Mouse (Mus musculus) left cerebral cortex, postnatal 25 days (tissue): Measurements from ENCODE around the gene Rab3c. TPM values are rescaled to one million over a fixed set of nuclear protein-coding genes. Genes with fewer than 3 reads are reported as not detected.
A peak's percentile ranks its signal among the peaks of the same experiment; 100 is the strongest.

Source experiments
- DNase-seq, 2 experiments: peaks; one replicate each; pipeline ENCODE4 v3.0.0; 2022; ENCODE audit warnings: low spot score in 2 of 2, mixed read lengths in 1 of 2
- intact Hi-C: fragments of 180-260 bp; cut with DNase I; formaldehyde crosslinking; loops from one replicate; pipeline ENCODE4 v1.15.1; 2025
- total RNA-seq, 2 experiments: library from RNA; stranded (reverse); gene quantifications; 2 replicates each; pipeline ENCODE4 v1.2.3; 2021

Rab3c gene
- total RNA-seq, 2 experiments from 2014 or later, result 190 to 198 TPM

DNA sequence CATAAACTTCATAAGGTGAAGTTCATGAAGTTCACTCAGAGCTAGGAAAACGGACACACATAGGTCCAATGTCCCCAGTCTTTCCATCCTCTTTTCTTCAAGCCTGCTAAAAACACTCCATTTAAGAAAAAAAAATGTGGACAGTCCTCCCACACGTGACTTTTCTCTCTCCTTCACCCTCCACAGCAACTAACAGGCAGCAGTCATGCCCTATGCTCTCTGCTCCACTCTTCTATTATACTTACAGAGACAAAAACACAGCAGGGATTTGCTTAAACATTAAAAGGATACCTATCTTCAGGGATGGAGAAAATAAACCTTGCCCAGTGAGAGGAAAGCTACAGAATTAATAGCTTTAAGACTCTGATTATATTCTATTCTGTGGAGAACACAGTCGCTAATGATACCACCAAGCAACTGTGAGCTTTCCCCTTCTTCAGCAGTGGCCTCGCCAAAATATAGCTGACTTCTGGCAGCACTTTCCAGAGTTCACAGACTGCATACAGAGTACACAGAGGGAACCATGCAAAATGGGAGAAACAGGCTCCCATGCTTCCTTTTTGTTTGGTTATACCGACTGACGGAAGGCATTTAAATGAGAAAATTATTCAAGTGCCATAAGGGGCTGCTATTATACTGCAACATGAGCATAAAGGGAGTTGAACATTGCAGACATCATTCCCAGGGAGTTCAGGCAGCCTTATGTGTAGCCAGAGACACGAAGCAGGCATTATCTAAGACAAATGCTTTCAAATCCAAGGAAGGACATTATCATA, 165.7 kb downstream of the Rab3c start:
- intact Hi-C loops, result no loop called here
- no peak for DNase-seq

DNA sequence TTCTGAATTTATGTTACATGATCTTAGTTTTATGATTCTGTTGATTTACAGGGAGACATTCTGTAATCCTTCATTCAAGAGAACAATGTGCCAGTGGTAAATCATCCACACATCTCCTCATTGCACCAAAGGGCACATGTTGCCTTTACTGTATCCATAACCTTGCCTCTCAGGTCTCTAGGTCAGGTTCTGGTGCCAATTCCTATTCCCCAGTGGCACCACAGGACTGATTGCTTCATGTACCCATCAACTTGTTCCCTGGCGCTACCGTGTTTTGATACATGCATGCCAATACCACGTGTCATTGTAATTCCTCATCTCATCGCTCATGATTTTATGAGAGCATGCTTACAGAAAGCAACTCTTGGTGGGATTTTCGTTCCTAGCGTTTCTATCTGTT, 167.1 kb downstream of the Rab3c start:
- DNase-seq, result no peak
- intact Hi-C loops, result no loop called here

DNA sequence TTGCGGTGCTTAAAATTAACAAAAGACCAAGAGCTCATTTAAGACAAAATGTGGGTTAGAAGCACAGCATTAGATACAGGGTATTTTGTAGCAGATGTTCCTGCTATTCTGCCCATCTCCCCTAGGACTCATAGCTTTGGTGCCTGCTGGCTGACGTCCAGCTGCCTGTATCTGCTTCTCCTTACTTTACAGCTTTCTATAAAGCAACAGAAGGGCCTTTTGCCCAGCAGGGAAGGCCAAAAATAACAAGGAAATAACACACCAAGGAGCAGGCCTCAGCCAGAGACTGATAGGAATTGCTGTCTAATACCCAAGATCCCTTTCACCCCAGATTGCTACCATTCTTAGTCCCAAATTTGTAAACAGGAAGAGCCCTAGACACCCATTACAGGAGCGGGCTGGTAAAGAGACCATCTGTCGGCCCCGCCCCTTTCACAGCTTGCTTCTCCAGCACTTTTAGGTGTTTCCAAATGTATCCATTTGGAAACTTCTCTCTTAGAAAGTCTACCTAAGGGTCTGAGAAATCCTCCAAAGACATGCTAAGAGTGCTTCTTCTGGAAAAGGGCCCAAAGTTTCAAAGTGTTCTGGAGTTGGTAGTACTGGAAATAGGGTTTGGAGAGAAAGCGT, 183.3 kb downstream of the Rab3c start:
- peak; percentile 45 to 58 for DNase-seq
- intact Hi-C loops, result no loop called here

DNA sequence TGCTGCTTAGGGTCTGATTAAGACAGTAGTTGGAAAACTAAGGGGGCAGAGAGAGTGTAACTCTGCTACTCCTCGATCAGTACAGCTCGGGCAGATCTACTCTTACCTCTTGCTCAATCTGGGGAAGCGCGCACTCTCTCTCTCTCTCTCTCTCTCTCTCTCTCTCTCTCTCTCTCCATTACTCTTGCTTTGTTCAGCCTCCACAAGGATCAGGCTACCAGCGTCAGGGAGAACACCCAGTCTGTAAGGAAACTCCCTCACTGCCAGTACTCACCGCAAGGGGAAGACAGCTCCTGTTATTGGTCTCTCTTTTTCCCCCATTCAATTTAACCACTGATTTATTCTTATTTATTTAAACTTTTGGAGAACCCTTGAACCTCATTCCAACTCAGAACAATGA, 185.8 kb downstream of the Rab3c start:
- DNase-seq, result no peak
- intact Hi-C loops, result no loop called here

DNA sequence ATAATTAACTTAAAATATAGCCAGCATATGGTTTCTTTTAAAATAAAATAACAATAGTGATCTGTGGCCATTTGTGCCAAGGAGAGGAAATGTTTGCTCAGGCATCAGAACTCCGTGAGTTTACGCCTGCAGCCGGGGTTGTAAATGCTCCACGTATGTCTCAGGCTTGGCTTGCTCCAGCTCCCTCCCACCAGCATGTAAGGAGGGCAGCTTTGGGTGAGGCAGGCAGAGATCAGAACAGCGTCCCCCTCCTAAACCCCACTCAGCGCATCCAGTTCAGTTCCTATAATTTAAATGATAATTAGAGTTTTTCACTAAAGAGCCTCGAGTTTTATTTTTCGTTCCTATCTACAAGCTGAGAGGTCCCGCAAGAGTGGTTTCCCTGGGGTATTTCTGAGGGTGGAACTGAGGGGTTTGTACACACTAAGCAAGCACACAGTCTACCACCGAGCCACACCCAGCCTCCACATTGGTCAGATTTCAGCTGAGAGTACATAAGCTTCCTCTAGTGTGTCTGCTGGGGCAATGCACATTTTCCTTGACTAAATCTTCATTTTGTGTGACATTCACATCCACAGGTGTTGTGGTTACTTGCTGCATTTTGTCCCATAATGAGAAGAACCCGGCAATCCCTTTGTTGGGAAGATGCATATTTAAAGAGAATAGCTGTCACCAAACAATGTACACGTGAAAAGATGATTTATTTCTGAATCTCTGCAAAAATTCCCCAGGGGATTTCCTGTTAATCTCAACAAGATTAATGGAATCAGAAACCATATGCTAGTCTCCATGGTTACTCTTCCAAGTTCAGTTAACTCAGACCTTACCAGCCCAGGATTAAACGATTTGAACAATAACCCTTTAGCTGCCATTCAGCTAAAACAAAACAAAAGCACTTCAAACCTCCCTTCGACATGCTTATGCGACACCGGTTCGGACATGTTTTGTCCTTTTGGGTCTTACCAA, 186.8 kb downstream of the Rab3c start:
- no peak for DNase-seq
- intact Hi-C loops, result no loop called here

DNA sequence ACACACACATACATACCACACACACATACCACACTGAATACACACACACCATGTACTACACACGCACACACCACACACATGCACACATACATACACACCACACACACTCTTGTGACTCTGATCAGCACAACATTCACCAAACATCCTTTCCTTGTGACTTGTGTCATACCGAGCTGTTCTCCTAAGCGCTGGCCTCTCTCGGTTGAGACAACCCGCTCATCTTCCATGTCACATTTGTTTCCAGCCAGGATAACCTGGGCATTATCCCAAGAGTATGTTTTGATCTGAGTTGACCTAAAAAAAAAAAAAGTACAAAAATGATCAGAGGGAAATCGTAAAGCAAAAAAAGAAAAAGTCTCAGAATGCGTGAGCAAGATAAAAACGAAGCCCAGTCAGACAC, 196.8 kb downstream of the Rab3c start:
- no peak for DNase-seq

DNA sequence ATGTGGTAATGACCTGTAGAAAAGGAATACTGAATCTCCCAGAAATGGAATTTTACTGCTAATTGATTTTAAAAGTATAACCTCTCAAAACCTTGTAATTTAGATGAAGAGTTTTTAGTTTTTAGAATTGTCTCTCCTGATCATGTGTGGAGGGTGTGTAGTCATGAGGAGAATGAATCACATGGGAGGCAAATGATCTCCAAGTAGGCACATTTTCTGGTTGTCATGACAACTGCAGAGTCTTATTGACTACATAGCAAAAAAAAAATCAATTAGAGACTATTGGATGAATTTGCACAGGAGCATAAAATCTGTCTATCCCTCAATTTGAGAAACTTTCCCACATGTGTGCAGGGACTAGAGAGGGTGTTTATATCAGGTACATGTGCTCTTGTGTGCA, 199.6 kb downstream of the Rab3c start:
- no peak for DNase-seq
- intact Hi-C loops, result no loop called here

More for the DNA sequence above, 196.8 kb downstream of the Rab3c start:
- intact Hi-C loops, result no loop called here

DNA sequence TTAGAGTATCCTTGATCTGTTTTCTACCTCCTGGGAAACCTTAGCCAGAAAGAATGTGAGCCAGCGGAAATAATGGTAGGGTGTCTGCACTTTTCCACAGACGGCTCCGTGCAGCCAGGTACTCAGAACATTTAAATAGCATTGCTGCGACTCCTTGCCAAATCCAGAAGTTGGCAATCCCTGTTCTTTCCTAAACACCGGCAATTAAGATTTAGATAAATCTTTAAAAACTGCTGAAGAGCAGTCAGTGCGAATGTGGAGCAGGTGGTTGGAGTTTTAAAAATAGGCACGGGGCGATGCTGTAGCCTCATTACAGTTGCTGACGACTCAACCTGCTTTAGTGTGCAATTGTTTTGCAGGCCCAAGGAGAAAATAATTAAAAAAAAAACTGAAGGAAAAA, 205.2 kb downstream of the Rab3c start:
- intact Hi-C loops, result no loop called here
- peak; percentile 27 to 31 for DNase-seq

DNA sequence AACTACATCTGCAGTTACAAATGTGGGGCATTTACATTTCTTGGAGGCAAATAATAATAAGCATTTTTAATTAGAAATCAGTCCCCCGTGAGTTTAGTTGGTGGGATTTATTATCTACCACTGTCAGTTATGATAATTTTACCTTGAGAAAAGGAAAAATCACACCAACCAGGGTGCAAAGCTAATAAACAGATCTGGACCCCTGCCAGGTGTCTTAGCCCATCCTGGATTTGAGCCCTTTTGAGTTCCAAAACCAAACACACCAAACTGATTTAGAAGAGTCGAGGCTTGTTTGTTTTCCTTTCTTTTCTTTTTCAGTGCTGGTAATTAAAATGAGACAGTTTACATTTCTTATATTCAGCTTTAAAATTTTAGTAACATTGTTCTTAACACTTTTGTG, 206.6 kb downstream of the Rab3c start:
- no peak for DNase-seq
- intact Hi-C loops, result no loop called here

DNA sequence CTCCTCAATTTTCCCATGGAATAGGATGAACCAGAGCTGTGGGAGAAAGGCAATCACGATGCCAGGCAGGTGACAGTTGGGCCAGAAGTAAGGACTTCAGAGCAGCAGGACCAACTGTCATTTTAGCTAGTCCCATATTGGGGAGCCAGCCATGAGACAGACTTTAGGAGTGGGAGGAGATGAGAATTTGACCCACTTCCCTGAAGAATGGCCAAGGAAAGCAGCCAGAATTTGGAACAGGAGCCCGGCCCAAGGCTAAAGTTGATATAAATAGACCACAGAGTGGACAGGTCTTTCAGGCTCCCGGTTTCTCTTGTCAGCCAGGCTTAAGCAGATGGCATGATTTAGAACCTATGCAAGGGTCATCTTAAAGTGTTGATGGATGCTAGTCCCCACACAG, 213.6 kb downstream of the Rab3c start:
- peak in 1 of 2 experiments; percentile 52 for DNase-seq
- intact Hi-C loops, result no loop called here

DNA sequence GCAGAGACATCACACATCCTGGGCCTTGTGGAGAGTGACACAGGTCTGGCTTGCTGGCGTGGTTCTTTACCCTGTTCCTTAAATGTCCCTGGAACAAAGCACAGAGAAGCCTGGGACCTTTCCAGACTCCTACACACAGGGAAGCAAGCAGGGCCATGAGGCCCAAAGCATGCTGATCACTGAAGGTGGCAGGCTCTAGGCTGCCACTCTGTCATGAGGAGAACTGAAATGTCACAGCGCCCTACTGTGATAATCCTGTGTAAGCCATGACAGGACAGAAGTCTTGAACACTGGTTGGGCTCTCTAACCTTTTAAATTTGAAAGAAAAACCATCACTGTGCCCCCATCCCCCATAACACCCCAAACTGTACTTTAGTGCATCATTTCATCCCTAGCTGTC, 214.1 kb downstream of the Rab3c start:
- no peak for DNase-seq
- intact Hi-C loops, result no loop called here

DNA sequence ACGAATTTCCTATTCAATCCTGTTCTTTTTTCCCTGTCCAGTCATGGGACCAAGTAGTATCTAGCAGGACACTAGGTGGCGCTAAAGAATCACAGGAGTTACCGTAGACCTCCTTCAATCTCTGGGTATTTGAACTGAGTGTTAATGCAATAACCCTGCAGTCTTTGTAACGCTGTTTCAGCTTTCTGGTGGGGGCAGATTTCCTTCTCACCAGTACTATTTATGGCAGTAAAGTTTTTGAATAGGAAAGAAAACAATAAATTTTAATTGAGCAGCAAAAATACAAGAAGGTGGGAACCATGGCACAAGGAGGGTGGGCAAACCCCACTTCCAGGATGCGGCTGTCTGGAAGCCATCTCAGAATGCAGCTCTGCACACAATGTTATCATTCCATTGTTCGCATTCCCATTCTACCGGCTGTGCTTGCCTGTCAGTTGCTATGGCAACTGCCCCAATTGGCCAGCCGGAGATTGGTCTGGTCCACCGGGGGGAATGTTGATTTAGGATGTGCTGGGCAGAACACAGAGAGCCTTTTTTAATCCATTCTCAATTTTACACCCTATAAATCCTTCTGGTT, 217.9 kb downstream of the Rab3c start:
- intact Hi-C loops, result loop anchor here (1.0 to 2.0 kb wide), 2 partner anchors 256 to 305 kb away; no protein-coding TSS in a partner anchor
- DNase-seq, result peak; percentile 80 to 85

DNA sequence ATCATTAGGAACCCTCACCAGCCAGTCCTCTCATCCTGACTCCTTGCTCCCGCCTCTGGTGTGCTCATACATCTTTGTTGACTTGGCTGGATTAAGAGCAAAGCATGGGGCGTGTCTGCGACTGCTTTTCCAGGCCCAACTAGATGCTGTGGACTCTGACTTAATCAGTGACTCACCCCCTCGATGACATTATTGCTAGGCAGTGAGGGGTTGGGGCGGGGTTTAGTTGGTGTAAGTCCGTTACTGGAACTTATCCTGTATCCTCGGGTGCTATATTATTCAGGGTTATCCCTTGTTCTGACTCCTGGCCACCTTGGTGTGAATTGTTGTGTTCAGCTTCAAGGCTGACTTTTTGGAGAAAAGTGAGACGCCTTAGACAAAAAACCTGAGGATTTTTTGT, 218.5 kb downstream of the Rab3c start:
- no peak for DNase-seq
- intact Hi-C loops, result loop anchor here (2.0 kb wide), 1 partner anchor 257 kb away; no protein-coding TSS in a partner anchor

DNA sequence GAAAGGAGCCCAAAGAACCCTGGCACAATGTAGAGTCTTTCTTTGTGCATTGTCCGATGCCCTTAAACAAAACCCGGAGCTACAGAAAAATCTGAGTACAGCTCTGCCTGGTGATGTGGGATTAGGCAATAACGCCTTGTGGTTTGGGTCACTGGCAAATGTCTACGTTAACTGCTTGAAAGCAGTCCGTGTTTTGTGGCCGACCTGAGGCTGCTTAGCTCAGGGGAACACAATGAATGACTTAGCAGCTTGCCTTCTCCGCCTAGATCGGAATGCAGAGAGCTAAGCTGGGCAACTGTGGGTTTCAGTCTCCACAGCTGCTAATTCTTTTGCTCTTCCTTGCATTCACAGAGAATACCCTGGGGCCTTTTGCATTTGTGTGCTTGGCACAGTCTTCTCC, 226.3 kb downstream of the Rab3c start:
- intact Hi-C loops, result loop anchor here (10.0 kb wide), 1 partner anchor 1360 kb away; no protein-coding TSS in a partner anchor
- DNase-seq, result no peak

DNA sequence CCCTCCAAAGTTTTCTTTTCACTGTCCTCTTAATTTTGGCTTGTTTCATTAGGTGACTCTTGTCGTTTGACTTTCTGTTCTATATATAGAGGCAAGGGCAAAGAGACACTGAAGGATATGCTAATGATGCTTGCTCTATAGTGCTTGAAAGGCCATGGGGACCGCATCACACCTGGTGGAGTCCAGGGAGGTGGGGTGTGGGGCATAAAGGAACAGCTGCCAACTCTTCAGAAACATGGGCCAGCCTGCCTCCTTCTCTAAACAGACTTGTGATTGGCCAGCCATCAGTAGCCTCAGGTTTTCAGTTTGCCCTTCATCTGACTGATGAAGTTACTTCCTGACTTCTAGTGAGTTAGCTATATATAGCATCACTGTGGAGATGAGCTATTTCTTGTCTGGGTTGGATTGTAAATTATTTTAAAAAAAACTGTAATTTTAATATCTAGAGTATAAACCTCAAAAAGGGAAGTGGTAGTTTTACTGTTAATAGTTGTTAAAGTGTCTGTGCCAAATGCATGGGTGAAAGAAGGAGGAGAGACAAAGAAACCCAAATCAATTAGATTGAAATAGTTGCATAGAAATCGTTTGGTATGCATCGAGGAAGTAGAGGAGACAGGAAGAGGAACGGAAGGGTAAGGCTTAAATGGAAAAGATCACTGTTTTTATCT, 231.9 kb downstream of the Rab3c start:
- intact Hi-C loops, result no loop called here
- no peak for DNase-seq

DNA sequence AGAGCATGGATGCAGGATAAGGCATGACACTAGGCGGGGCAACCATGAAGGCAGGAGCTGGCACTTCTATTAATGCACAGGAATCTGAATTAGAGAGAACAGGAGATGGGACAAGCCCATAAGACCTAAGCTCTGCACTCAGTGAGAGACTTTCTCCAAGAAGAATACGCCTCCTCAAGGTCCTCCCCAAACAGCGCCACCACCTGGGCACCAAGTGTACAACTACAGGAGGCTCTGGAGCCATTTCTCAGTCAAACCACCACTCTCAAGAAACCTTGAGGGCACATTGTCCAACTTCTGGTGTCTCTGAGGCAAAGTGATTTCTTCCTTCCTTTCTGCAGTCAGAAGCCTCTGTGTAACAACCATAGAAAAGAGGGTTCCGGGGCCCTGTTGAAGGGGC, 236.4 kb downstream of the Rab3c start:
- no peak for DNase-seq
- intact Hi-C loops, result loop anchor here (5.0 kb wide), 1 partner anchor 267 kb away; no protein-coding TSS in a partner anchor

DNA sequence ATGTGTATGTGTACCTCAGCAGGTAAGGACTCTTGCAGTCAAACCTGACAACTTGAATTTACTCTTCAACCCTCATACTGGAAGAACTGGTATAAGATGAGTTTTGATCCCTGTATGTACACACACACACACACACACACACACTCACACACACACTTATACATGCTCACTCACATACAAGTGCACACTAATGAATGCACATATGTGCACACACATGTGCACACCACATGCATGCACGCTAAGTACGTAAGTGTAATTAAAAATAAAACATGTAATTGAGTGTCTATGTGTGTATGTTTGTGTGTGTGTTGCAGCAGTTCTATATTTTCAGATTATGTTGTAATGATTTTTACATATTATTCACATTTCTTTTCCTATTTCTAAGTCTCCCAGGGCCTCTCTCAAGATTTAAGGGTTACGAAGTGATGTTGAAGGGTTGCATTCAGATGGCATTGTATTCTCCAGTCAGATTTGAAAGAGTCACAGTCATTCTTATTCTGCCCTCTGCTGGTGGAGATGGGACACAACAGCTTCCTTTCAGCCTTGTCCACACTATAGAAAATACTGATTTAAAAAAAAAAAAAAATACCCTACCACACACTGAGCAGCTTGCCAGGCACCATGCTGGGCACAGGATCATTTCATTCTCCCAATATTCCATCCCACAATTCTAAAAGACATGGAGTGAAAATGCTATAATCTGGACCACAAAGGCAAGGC, 240.9 kb downstream of the Rab3c start:
- intact Hi-C loops, result loop anchor here (5.0 kb wide), 1 partner anchor 263 kb away; no protein-coding TSS in a partner anchor

DNA sequence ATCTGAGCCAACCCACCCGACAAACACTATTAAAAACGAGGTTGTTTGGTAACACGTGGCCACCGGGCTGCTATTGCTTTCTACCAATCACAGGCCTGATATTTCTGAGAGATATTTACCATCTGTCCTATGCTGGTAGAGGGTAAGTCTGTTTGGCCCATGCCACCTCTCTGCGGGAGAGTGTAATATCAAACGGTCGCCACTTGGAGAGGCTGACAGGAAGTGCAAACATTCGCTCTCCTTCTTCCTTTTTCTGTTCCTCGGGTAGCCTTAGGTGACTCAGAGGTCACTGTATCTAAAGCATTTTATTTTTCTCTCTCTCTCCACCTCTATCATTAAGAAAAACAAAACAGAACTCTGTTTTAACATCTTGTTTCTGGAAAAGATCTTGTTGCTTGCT, 241.6 kb downstream of the Rab3c start:
- intact Hi-C loops, result no loop called here
- no peak for DNase-seq

More for the DNA sequence above, 240.9 kb downstream of the Rab3c start:
- DNase-seq, result peak in 1 of 2 experiments; percentile 43
